Mouse (Mus musculus): ENCODE results near the gene Pard3b. TPM values are rescaled to one million over a fixed set of nuclear protein-coding genes. Genes with fewer than 3 reads are reported as not detected.

Gene Pard3b
- total and polyA plus RNA-seq, 2 experiments: 0.50 to 3.0 TPM

DNA sequence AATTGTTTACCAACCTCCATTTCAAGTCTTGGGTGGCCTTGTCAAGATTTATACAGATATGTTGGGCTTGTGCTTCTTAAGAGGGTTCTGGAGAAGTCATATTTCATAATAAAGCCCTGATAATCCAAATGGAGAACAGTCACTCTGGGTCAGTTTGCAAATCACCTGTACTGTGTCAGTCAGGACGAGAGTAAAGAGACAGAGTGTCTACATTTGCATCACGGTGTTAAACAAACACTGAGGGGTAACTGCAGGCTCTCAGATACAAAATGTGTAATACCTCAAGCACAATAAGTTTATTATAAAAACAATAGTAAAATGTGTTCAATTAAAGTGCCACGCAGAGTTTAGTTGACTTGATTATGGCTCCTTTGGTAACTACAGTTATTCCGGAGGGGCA is 91.0 kb downstream of the Pard3b start:
- no peak for DNase-seq (ENCODE audit: extremely low read depth, low read depth, low spot score)
- TF ChIP-seq CTCF (IDR thresholded peaks at IDR 0.05; ENCODE audit: low read depth, low read length) (no peak), POLR2A (IDR thresholded peaks at IDR 0.05; ENCODE audit: extremely low read depth, insufficient read depth, low read length) (no peak)
- Histone ChIP-seq H3K4me3 (ENCODE audit: insufficient read depth, low read depth, low read length) (no peak overlapping the region), H3K27ac (replicated peaks; ENCODE audit: insufficient read depth, low read depth, low read length) (no peak overlapping the region), H3K27me3 (ENCODE audit: control insufficient read depth, insufficient read depth, low read length) (no peaks in the 10 kb centered on the region), H3K4me1 (ENCODE audit: control insufficient read depth, insufficient read depth, low read length) (no peaks in the 10 kb centered on the region), H3K36me3 (ENCODE audit: control insufficient read depth, insufficient read depth, low read length) (no peaks in the 10 kb centered on the region), H3K79me2 (ENCODE audit: control insufficient read depth, insufficient read depth, low read length) (no peaks in the 10 kb centered on the region), H3K9ac (ENCODE audit: low read depth, low read length) (no peak overlapping the region)
- whole genome bisulfite sequencing: 59% methylated on average over 4 of the region's 4 CpGs

DNA sequence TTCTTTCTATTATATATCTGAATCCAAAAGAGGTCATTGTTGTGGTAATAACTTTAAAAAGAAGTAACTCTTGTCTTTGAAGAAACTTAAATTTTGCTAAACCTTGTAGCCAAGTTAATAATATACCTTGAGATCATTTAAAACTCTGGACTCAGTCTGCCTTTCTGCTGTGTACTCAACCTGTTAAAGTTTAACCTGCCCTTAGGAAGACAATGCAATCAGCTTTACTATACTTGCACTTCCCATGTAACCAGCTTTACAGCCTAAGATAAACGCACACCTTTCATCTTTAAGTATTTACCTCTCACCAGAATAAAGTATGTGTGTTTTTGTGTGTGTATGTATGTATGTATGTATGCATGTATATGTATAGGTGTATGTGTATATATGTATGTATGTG is 97.9 kb downstream of the Pard3b start:
- H3K4me1 ChIP-seq (ENCODE audit: control insufficient read depth, insufficient read depth, low read length): no peaks in the 10 kb centered on the region
- H3K9ac ChIP-seq (ENCODE audit: low read depth, low read length): no peak overlapping the region
- 47% methylated on average over 1 of the region's 1 CpGs for WGBS
- H3K27me3 ChIP-seq (ENCODE audit: control insufficient read depth, insufficient read depth, low read length): no peaks in the 10 kb centered on the region
- TF ChIP-seq CTCF (IDR thresholded peaks at IDR 0.05; ENCODE audit: low read depth, low read length) (no peak), POLR2A (IDR thresholded peaks at IDR 0.05; ENCODE audit: extremely low read depth, insufficient read depth, low read length) (no peak)
- H3K36me3 ChIP-seq (ENCODE audit: control insufficient read depth, insufficient read depth, low read length): no peaks in the 10 kb centered on the region
- DNase-seq (ENCODE audit: extremely low read depth, low read depth, low spot score): peak; percentile 54
- no peaks in the 10 kb centered on the region for H3K79me2 ChIP-seq (ENCODE audit: control insufficient read depth, insufficient read depth, low read length)
- H3K4me3 ChIP-seq (ENCODE audit: insufficient read depth, low read depth, low read length): no peak overlapping the region
- no peak overlapping the region for H3K27ac ChIP-seq (replicated peaks; ENCODE audit: insufficient read depth, low read depth, low read length)

DNA sequence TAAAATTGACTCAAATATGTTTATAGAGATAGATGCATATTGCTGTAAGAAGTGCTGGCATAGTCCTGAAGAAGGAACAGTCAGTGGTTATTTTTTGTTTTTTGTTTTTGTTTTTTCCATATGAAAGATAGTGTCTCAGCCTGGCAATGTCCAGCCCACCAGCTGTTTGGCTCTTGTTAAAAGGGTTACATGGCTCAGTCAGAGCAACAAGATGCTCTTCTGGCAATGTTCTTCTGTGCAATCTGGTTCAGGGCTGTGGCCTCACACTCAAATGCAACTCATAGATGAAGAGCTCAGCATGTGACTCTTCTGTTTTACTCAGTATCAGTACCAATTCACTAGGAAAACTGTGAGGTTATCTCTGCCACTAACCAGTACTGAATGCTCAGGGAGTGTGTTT is 104.2 kb downstream of the Pard3b start:
- Histone ChIP-seq H3K4me3 (ENCODE audit: insufficient read depth, low read depth, low read length) (no peak overlapping the region), H3K36me3 (ENCODE audit: control insufficient read depth, insufficient read depth, low read length) (no peaks in the 10 kb centered on the region), H3K4me1 (ENCODE audit: control insufficient read depth, insufficient read depth, low read length) (no peaks in the 10 kb centered on the region), H3K9ac (ENCODE audit: low read depth, low read length) (no peak overlapping the region), H3K79me2 (ENCODE audit: control insufficient read depth, insufficient read depth, low read length) (no peaks in the 10 kb centered on the region), H3K27me3 (ENCODE audit: control insufficient read depth, insufficient read depth, low read length) (no peaks in the 10 kb centered on the region), H3K27ac (replicated peaks; ENCODE audit: insufficient read depth, low read depth, low read length) (no peak overlapping the region)
- DNase-seq (ENCODE audit: extremely low read depth, low read depth, low spot score): no peak
- TF ChIP-seq CTCF (IDR thresholded peaks at IDR 0.05; ENCODE audit: low read depth, low read length) (no peak), POLR2A (IDR thresholded peaks at IDR 0.05; ENCODE audit: extremely low read depth, insufficient read depth, low read length) (no peak)

DNA sequence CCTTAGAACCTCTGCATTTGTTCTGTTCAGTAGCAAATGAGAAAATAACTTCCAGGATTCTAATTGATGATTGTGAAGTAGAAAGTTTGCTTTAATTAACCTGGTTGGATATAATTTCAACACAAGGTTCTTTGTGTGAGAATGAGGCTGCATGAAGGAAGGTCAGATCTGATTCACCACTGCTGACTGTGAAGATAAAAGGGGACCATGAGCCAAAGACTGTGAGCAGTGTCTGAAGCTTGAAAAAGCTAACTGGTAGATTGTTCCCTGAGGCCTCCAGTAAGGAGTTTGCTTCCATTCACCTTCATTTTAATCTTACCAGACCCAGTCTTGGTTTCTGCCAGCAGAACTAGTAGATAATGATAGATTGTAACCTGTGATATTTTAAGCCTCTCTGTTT is 108.9 kb downstream of the Pard3b start:
- Histone ChIP-seq H3K4me1 (ENCODE audit: control insufficient read depth, insufficient read depth, low read length) (no peaks in the 10 kb centered on the region), H3K4me3 (ENCODE audit: insufficient read depth, low read depth, low read length) (no peak overlapping the region), H3K27ac (replicated peaks; ENCODE audit: insufficient read depth, low read depth, low read length) (no peak overlapping the region), H3K36me3 (ENCODE audit: control insufficient read depth, insufficient read depth, low read length) (no peaks in the 10 kb centered on the region), H3K27me3 (ENCODE audit: control insufficient read depth, insufficient read depth, low read length) (no peaks in the 10 kb centered on the region), H3K9ac (ENCODE audit: low read depth, low read length) (no peak overlapping the region), H3K79me2 (ENCODE audit: control insufficient read depth, insufficient read depth, low read length) (no peaks in the 10 kb centered on the region)
- TF ChIP-seq CTCF (IDR thresholded peaks at IDR 0.05; ENCODE audit: low read depth, low read length) (no peak), POLR2A (IDR thresholded peaks at IDR 0.05; ENCODE audit: extremely low read depth, insufficient read depth, low read length) (no peak)
- no peak for DNase-seq (ENCODE audit: extremely low read depth, low read depth, low spot score)

DNA sequence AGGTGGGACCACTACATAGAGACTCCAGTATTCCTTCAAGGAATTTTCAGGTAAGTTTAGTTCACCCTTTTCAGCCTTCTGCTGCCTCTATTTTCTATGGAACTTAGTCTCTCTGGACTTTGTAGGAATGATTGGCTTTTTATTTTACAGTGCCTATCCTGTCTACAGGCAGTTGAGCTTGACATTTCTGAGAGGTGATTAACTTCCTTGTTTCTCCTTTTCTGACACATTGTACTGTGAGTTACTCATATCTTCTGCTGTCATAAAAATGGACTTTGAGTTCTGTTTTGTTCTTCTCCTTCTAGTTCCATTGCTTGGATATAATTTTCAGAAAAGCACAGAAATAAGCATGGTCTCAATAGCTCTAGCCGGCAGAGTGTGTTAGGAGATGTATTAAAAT is 112.4 kb downstream of the Pard3b start:
- H3K27ac ChIP-seq (replicated peaks; ENCODE audit: insufficient read depth, low read depth, low read length): no peak overlapping the region
- no peaks in the 10 kb centered on the region for H3K27me3 ChIP-seq (ENCODE audit: control insufficient read depth, insufficient read depth, low read length)
- H3K79me2 ChIP-seq (ENCODE audit: control insufficient read depth, insufficient read depth, low read length): no peaks in the 10 kb centered on the region
- no peaks in the 10 kb centered on the region for H3K4me1 ChIP-seq (ENCODE audit: control insufficient read depth, insufficient read depth, low read length)
- no peak for TF ChIP-seq POLR2A (IDR thresholded peaks at IDR 0.05; ENCODE audit: extremely low read depth, insufficient read depth, low read length)
- no peak for TF ChIP-seq CTCF (IDR thresholded peaks at IDR 0.05; ENCODE audit: low read depth, low read length)
- no peaks in the 10 kb centered on the region for H3K36me3 ChIP-seq (ENCODE audit: control insufficient read depth, insufficient read depth, low read length)
- 92% methylated on average over 1 of the region's 1 CpGs for WGBS
- H3K9ac ChIP-seq (ENCODE audit: low read depth, low read length): no peak overlapping the region
- DNase-seq (ENCODE audit: extremely low read depth, low read depth, low spot score): no peak
- no peak overlapping the region for H3K4me3 ChIP-seq (ENCODE audit: insufficient read depth, low read depth, low read length)

DNA sequence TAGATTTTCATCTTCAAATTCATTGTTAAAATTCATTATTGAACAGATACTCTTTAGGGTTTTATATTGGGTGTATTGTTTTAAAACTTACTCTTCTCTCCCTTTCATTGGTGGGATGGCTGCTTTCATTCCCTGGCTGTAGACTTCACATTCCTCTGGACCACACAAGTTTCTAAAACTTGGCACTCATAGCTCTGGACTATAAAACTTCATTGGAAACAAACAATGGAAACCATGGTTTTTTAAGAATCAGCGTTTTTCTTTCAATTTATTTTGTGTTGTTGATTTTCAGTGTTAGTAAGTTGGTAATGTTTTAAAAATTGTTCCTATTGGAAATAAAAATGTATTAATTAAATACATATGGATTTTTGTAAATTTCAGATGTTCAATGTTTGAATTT is 118.1 kb downstream of the Pard3b start:
- 82% methylated on average over 1 of the region's 1 CpGs for WGBS
- H3K4me3 ChIP-seq (ENCODE audit: insufficient read depth, low read depth, low read length): no peak overlapping the region
- no peak for DNase-seq (ENCODE audit: extremely low read depth, low read depth, low spot score)
- H3K36me3 ChIP-seq (ENCODE audit: control insufficient read depth, insufficient read depth, low read length): no peaks in the 10 kb centered on the region
- no peaks in the 10 kb centered on the region for H3K4me1 ChIP-seq (ENCODE audit: control insufficient read depth, insufficient read depth, low read length)
- H3K79me2 ChIP-seq (ENCODE audit: control insufficient read depth, insufficient read depth, low read length): no peaks in the 10 kb centered on the region
- H3K9ac ChIP-seq (ENCODE audit: low read depth, low read length): no peak overlapping the region
- no peak for TF ChIP-seq POLR2A (IDR thresholded peaks at IDR 0.05; ENCODE audit: extremely low read depth, insufficient read depth, low read length)
- TF ChIP-seq CTCF (IDR thresholded peaks at IDR 0.05; ENCODE audit: low read depth, low read length): no peak
- H3K27ac ChIP-seq (replicated peaks; ENCODE audit: insufficient read depth, low read depth, low read length): no peak overlapping the region
- H3K27me3 ChIP-seq (ENCODE audit: control insufficient read depth, insufficient read depth, low read length): no peaks in the 10 kb centered on the region

Data from liver, adult 2 months (tissue).